Mouse (Mus musculus): Measurements from ENCODE around the gene Rpl19.

Gene Rpl19

GRCm38 (mm10) chr11:97998898-97999608, 27.5 kb upstream of the Rpl19 start:
- peak; percentile 92 for DNase-seq (ENCODE audit: low spot score)

GRCm38 (mm10) chr11:97999748-98000147, 26.8 kb upstream of the Rpl19 start:
- DNase-seq (ENCODE audit: low spot score): no peak

GRCm38 (mm10) chr11:98000378-98001140, 26.0 kb upstream of the Rpl19 start:
- DNase-seq (ENCODE audit: low spot score): peak; percentile 94

GRCm38 (mm10) chr11:98001351-98001824, 25.1 kb upstream of the Rpl19 start:
- peak; percentile 82 for DNase-seq (ENCODE audit: low spot score)

- DNase-seq (ENCODE audit: low spot score): no peak
Observed at GRCm38 (mm10) chr11:98001986-98002385, 24.5 kb upstream of the Rpl19 start.

GRCm38 (mm10) chr11:98002627-98003026, 23.9 kb upstream of the Rpl19 start:
- peak; percentile 86 for DNase-seq (ENCODE audit: low spot score)

GRCm38 (mm10) chr11:98003171-98003671, 23.3 kb upstream of the Rpl19 start:
- no peak for DNase-seq (ENCODE audit: low spot score)

- no peak for DNase-seq (ENCODE audit: low spot score)
Observed at GRCm38 (mm10) chr11:98004161-98004560, 22.3 kb upstream of the Rpl19 start.

GRCm38 (mm10) chr11:98005076-98005475, 21.4 kb upstream of the Rpl19 start:
- DNase-seq (ENCODE audit: low spot score): no peak

- no peak for DNase-seq (ENCODE audit: low spot score)
Observed at GRCm38 (mm10) chr11:98005686-98006085, 20.8 kb upstream of the Rpl19 start.

- DNase-seq (ENCODE audit: low spot score): no peak
Observed at GRCm38 (mm10) chr11:98008087-98008486, 18.4 kb upstream of the Rpl19 start.

GRCm38 (mm10) chr11:98011716-98012115, 14.8 kb upstream of the Rpl19 start:
- DNase-seq (ENCODE audit: low spot score): no peak

- DNase-seq (ENCODE audit: low spot score): no peak
Observed at GRCm38 (mm10) chr11:98012831-98013230, 13.7 kb upstream of the Rpl19 start.

- no peak for DNase-seq (ENCODE audit: low spot score)
Observed at GRCm38 (mm10) chr11:98016177-98016576, 10.3 kb upstream of the Rpl19 start.

- no peak for DNase-seq (ENCODE audit: low spot score)
Observed at GRCm38 (mm10) chr11:98016824-98017223, 9.7 kb upstream of the Rpl19 start.

GRCm38 (mm10) chr11:98018222-98018621, 8.3 kb upstream of the Rpl19 start:
- no peak for DNase-seq (ENCODE audit: low spot score)

- DNase-seq (ENCODE audit: low spot score): peak; percentile 74
Observed at GRCm38 (mm10) chr11:98018858-98019641, 7.5 kb upstream of the Rpl19 start.

- DNase-seq (ENCODE audit: low spot score): peak; percentile 38
Observed at GRCm38 (mm10) chr11:98019883-98020610, 6.5 kb upstream of the Rpl19 start.

GRCm38 (mm10) chr11:98020710-98021109, 5.8 kb upstream of the Rpl19 start:
- no peak for DNase-seq (ENCODE audit: low spot score)

GRCm38 (mm10) chr11:98021118-98021517, 5.4 kb upstream of the Rpl19 start:
- DNase-seq (ENCODE audit: low spot score): no peak

GRCm38 (mm10) chr11:98021565-98022252, 4.8 kb upstream of the Rpl19 start:
- no peak for DNase-seq (ENCODE audit: low spot score)

Data from T-cell, adult 2 months (primary cell).